Mouse (Mus musculus) midbrain, postnatal 0 days (tissue): ENCODE measurements around the gene Npas3. TPM values are rescaled to one million over a fixed set of nuclear protein-coding genes. Genes with fewer than 3 reads are reported as not detected.

Source experiments
- ATAC-seq: fragments of 200-750 bp; cut with Nextera tagmentation; 2 replicates; pipeline ENCODE4 v1.8.0; 2017; ENCODE audit warnings: moderate number of reproducible peaks, mild to moderate bottlenecking, moderate TSS enrichment, moderate library complexity; ENCODE audit not compliant: low FRiP score
- DNase-seq: peaks from one replicate; pipeline ENCODE4 v3.0.0-alpha.2; 2015; ENCODE audit warnings: low spot score
- H3K27ac ChIP-seq: fragments of 300-500 bp; sonication (generic); 2 replicates; pipeline ENCODE4 v1.5.1; 2014; ENCODE audit warnings: low read depth, mild to moderate bottlenecking, low read length, mixed read lengths
- H3K27me3 ChIP-seq: fragments of 300-500 bp; sonication (generic); 2 replicates; pipeline ENCODE4 v1.6.1; 2014; ENCODE audit warnings: low read length, control low read depth, mixed read lengths; ENCODE audit not compliant: insufficient read depth
- H3K36me3 ChIP-seq: fragments of 300-500 bp; sonication (generic); 2 replicates; pipeline ENCODE4 v1.6.1; 2014; ENCODE audit warnings: low read length, control low read depth, mixed read lengths; ENCODE audit not compliant: insufficient read depth
- H3K4me1 ChIP-seq: fragments of 300-500 bp; sonication (generic); 2 replicates; pipeline ENCODE4 v1.6.1; 2014; ENCODE audit warnings: mild to moderate bottlenecking, control low read depth, antibody characterized with exemption, low read length, mixed read lengths; ENCODE audit not compliant: insufficient read depth
- H3K4me2 ChIP-seq: fragments of 300-500 bp; sonication (generic); 2 replicates; pipeline ENCODE4 v1.6.1; 2014; ENCODE audit warnings: low read depth, mild to moderate bottlenecking, low read length, mixed read lengths; ENCODE audit not compliant: poor library complexity, severe bottlenecking
- H3K4me3 ChIP-seq: fragments of 300-500 bp; sonication (generic); 2 replicates; pipeline ENCODE4 v1.5.1; 2014; ENCODE audit warnings: low read depth, mild to moderate bottlenecking, low read length, moderate library complexity
- H3K9ac ChIP-seq: fragments of 300-500 bp; sonication (generic); replicated peaks from 2 replicates; pipeline ENCODE4 v1.6.1; 2014; ENCODE audit warnings: mild to moderate bottlenecking, low read length, moderate library complexity, mixed read lengths; ENCODE audit not compliant: poor library complexity, severe bottlenecking
- H3K9me3 ChIP-seq: fragments of 300-500 bp; sonication (generic); 2 replicates; pipeline ENCODE4 v1.6.1; 2016; ENCODE audit warnings: low read length, control low read depth
- CTCF ChIP-seq: IDR thresholded peaks from 2 replicates; pipeline ENCODE4 v1.5.1; 2016; ENCODE audit warnings: antibody characterized with exemption, mild to moderate bottlenecking
- WGBS: fragments of 180-500 bp; shearing (Covaris S2); extraction: QIAGEN DNeasy Blood & Tissue Kit; methylation state at CpG from one replicate; pipeline ENCODE4 v1.1.7; 2014; 5-methylcytosine and 5-hydroxymethylcytosine counted together
- polyA plus RNA-seq: library from polyadenylated mRNA; unstranded; fragments of >200 nt; fragmentation: Nextera tagmentation; extraction: Ambion mirVana; gene quantifications from 2 replicates; pipeline ENCODE4 v1.2.1, GENCODE M21; 2015
- total RNA-seq: library from RNA; depleted of rRNA; stranded (reverse); fragments of >200 nt; gene quantifications from 2 replicates; pipeline ENCODE4 v1.2.3, GENCODE M21; 2014

Gene Npas3
- total and polyA plus RNA-seq, 2 experiments from 2014 or later, result 34.2 to 53.8 TPM

DNA sequence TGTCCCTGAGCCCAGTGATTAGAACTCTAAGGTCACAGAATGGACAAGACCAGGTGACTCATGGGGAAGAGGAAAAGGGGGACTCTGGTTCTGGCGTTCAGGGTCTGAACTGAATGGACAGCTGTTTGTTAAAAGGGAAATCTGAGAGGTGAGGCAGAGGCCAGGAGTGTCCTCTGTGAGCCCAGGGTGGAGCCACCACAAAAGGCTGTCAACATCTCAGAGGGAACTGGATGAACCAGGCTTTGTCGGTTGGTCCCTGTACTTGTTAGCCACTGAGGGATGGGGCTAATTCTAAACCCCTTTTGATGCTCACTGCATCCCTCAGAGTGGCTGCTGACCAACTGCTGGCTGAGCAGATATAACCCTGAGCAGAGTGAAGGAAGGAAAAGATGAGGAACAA lies 861.9 kb downstream of the Npas3 start:
- DNase-seq (no peak), ATAC-seq (no peak)
- no peak overlapping the region for H3K4me3 ChIP-seq
- 34% methylated on average over 2 of the region's 2 CpGs for WGBS
- no peaks in the 10 kb centered on the region for H3K27me3 ChIP-seq
- no peak overlapping the region for H3K27ac ChIP-seq
- no peaks in the 10 kb centered on the region for H3K9me3 ChIP-seq
- no peak overlapping the region for H3K9ac ChIP-seq
- no peaks in the 10 kb centered on the region for H3K4me1 ChIP-seq
- peaks cover 9% of the 10 kb centered on the region; the same call in 1 of the 2 replicates for H3K36me3 ChIP-seq
- H3K4me2 ChIP-seq, result no peak overlapping the region
- no peak for TF ChIP-seq CTCF

- Histone ChIP-seq H3K27ac (no peak overlapping the region), H3K4me1 (no peaks in the 10 kb centered on the region), H3K4me3 (no peak overlapping the region), H3K9ac (no peak overlapping the region), H3K4me2 (no peak overlapping the region), H3K9me3 (no peaks in the 10 kb centered on the region), H3K36me3 (peaks cover 9% of the 10 kb centered on the region; the same call in 1 of the 2 replicates), H3K27me3 (no peaks in the 10 kb centered on the region)
- ATAC-seq (no peak), DNase-seq (no peak)
- 23% methylated on average over 3 of the region's 3 CpGs for WGBS
- no peak for TF ChIP-seq CTCF
These were observed 862.5 kb downstream of the Npas3 start for GRCm38 (mm10) chr12:54110930-54111329.

GRCm38 (mm10) chr12:54120386-54120785 lies 871.9 kb downstream of the Npas3 start:
- Histone ChIP-seq H3K4me2 (no peak overlapping the region), H3K4me3 (no peak overlapping the region), H3K27me3 (no peaks in the 10 kb centered on the region), H3K36me3 (no peaks in the 10 kb centered on the region), H3K9ac (no peak overlapping the region), H3K9me3 (no peaks in the 10 kb centered on the region), H3K27ac (no peak overlapping the region), H3K4me1 (peaks cover 5% of the 10 kb centered on the region; the same call in 1 of the 2 replicates)
- no peak for TF ChIP-seq CTCF
- DNase-seq (no peak), ATAC-seq (no peak)
- 72% methylated on average over 1 of the region's 1 CpGs for WGBS

- no peaks in the 10 kb centered on the region for H3K36me3 ChIP-seq
- no peak overlapping the region for H3K27ac ChIP-seq
- H3K4me3 ChIP-seq, result no peak overlapping the region
- H3K4me1 ChIP-seq, result peaks cover 5% of the 10 kb centered on the region; the same call in 1 of the 2 replicates
- no peak overlapping the region for H3K9ac ChIP-seq
- WGBS, result 62% methylated on average over 3 of the region's 3 CpGs
- DNase-seq (peak; percentile 17), ATAC-seq (no peak)
- H3K27me3 ChIP-seq, result no peaks in the 10 kb centered on the region
- TF ChIP-seq CTCF, result no peak
- no peak overlapping the region for H3K4me2 ChIP-seq
- H3K9me3 ChIP-seq, result no peaks in the 10 kb centered on the region
These were observed 872.8 kb downstream of the Npas3 start for GRCm38 (mm10) chr12:54121286-54121685.
